Mouse (Mus musculus) embryonic fibroblast, embryonic 13.5 days (primary cell): ENCODE measurements around the gene Msh2.
"Not testable (repeated sequence)": the region's sequence is repeated elsewhere in the genome, so short reads cannot be mapped to it uniquely, and the experiment has no call there.

Experiments used
- CTCF ChIP-seq: IDR thresholded peaks from 2 replicates; pipeline ENCODE4 v1.5.1; 2011; ENCODE audit warnings: mild to moderate bottlenecking, control low read depth, low read length, moderate library complexity, borderline replicate concordance; ENCODE audit not compliant: insufficient read depth
- POLR2A ChIP-seq: IDR thresholded peaks from 2 replicates; pipeline ENCODE4 v1.6.1; 2011; ENCODE audit warnings: low read depth, mild to moderate bottlenecking, control low read depth, low read length, moderate library complexity

GRCm38 (mm10) chr17:87661958-87662573 is 10.1 kb upstream of the Msh2 start:
- not testable (repeated sequence) for TF ChIP-seq POLR2A, CTCF
